Mouse (Mus musculus) cerebellum, postnatal 4 days (tissue): ENCODE results near the gene Rilpl1.
"Not testable (repeated sequence)": the region's sequence is repeated elsewhere in the genome, so short reads cannot be mapped to it uniquely, and the experiment has no call there.

Experiments used
- DNase-seq, 2 experiments: peaks; one replicate each; pipeline ENCODE4 v3.0.0; 2022; ENCODE audit warnings: low spot score in 2 of 2, mixed read lengths in 1 of 2

Rilpl1 gene

GRCm38 (mm10) chr5:124493455-124493854 is 37.7 kb downstream of the Rilpl1 start:
- no peak for DNase-seq

- DNase-seq = no peak
These were observed 38.6 kb downstream of the Rilpl1 start for GRCm38 (mm10) chr5:124492618-124493017.

- DNase-seq = no peak
These were observed 39.5 kb downstream of the Rilpl1 start for GRCm38 (mm10) chr5:124491732-124492131.

GRCm38 (mm10) chr5:124488885-124489284 is 42.3 kb downstream of the Rilpl1 start:
- DNase-seq = no peak

GRCm38 (mm10) chr5:124485654-124486053 is 45.5 kb downstream of the Rilpl1 start:
- DNase-seq = no peak

GRCm38 (mm10) chr5:124483655-124484396 is 47.4 kb downstream of the Rilpl1 start:
- peak in 1 of 2 experiments; percentile 24 for DNase-seq

DNA sequence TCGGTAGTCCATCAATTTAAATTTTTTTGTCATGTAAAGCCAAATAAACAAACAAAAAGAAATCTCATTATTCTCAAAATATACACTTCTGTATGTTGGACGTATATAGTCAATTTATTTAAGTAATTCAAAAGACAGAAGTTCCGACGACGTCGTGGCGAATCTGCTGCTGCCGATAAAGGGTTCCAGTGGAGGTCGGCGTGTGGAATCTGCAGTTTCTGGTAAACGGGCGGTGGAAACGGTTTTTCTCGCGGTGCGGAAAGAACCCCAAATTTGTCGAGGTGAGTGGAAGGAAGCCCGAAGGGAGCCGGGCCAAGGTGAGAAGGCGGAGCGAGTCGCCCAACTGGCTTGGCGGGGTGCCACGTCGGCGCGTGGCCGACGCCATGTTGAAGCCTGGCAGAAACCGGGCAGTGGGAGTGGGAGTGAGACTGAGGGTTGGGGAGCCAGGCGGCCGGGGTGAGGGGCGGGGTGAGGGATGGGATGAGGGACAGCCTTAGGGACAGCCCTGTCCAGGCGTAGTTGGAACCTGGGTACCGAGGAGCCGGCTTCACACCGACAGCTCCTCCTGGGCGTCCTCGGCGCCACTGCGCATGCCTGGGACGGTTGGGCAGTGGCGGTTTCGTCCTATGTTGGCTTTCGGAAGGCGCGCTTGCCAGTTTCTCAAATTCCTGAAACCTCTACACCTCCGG is 48.1 kb downstream of the Rilpl1 start, which contains the start of gene Snrnp35:
Snrnp35 (plus strand) TSS at position 169 of the 689 bp plus-strand sequence.
- DNase-seq = peak; percentile 75 to 91

- DNase-seq = no peak
These were observed 48.7 kb downstream of the Rilpl1 start for GRCm38 (mm10) chr5:124482436-124482965.

- no peak for DNase-seq
These were observed 49.5 kb downstream of the Rilpl1 start for GRCm38 (mm10) chr5:124481714-124482113.

- no peak for DNase-seq
These were observed 51.1 kb downstream of the Rilpl1 start for GRCm38 (mm10) chr5:124480119-124480518.

DNA sequence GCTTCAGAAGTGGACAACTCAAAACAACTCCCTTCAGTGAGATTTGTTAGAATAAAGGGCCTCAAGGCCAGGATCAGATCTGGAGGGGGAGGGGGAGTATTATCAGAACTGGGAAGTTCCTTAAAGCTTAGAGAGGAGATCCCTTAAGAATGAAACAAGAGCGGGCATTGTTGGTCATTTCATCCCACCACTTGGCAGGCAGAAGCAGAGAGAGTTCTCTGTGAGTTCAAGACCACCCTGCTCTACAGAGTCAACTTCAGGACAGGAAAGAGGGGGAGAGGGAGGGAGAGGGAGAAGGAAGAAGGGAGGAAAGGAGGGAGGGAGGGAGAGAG is 52.4 kb downstream of the Rilpl1 start:
- DNase-seq = no peak

- DNase-seq = no peak
These were observed 60.5 kb downstream of the Rilpl1 start for GRCm38 (mm10) chr5:124470591-124471171.

- DNase-seq = no peak
These were observed 61.7 kb downstream of the Rilpl1 start for GRCm38 (mm10) chr5:124469486-124469885.

- no peak for DNase-seq
These were observed 62.8 kb downstream of the Rilpl1 start for GRCm38 (mm10) chr5:124468365-124468764.

- DNase-seq = no peak
These were observed 63.4 kb downstream of the Rilpl1 start for GRCm38 (mm10) chr5:124467766-124468165.

GRCm38 (mm10) chr5:124464905-124465304 is 66.3 kb downstream of the Rilpl1 start:
- no peak for DNase-seq

- DNase-seq = no peak
These were observed 67.7 kb downstream of the Rilpl1 start for GRCm38 (mm10) chr5:124463462-124463861.

- DNase-seq = no peak
These were observed 68.7 kb downstream of the Rilpl1 start for GRCm38 (mm10) chr5:124462297-124463025.

- not testable (repeated sequence) for DNase-seq
These were observed 70.3 kb downstream of the Rilpl1 start for GRCm38 (mm10) chr5:124460922-124461321.

GRCm38 (mm10) chr5:124456762-124457161 is 74.4 kb downstream of the Rilpl1 start:
- no peak for DNase-seq

DNA sequence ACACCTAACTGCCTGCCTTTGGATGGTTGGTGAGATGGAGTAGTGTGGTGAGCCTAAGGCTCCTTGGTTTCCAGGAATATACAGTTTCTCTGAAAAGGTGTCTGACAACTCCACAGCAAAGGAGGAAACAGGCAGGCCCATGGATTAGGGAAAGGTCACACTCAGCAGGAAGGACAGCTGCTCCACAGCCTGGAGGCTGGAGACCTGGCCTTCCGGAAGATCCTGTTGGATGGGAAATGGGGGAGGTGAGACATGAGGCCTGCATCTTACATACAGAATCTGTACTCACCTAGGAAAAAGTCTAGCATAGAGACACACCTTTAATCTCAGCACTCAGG is 77.1 kb downstream of the Rilpl1 start:
- no peak for DNase-seq
